Comparison of ENCODE assay signal across 8 mouse cellular contexts in the genomic region with DNA sequence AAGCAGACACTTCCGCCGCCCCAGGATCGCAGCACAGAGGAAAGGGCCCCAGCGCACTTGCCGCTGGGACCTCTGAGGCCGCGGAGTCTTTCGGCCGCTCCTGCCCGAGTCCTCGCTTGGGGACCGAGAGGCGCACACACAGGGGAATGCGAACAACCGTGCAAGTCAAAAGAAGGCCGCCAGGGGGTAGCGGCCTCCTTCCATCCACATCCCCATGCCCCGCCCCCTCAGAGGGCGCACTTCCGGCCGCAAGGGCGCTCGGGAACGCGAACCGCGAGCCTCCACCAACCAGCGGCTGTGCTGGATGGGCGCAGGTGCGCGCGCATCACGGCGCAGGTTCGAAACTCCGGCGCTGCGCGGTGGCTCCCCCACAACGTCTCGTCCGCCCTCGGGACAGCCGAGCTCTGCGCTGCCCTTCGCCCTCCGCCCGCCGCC. TPM values are rescaled to one million over a fixed set of nuclear protein-coding genes. Genes with fewer than 3 reads are reported as not detected.
DNase-seq lines count a peak whose midpoint lies in the region; ATAC-seq and TF ChIP-seq lines count a peak whose summit lies in the region.

A gene (plus strand): TSS at position 328 of the 435 bp plus-strand sequence.

- no peaks in the 10 kb centered on the region for H3K36me3 ChIP-seq in hindbrain, postnatal 0 days (ENCODE audit: insufficient read depth, low read length)

- peak; percentile 99 for ATAC-seq in hindbrain, postnatal 0 days
- ATAC-seq in megakaryocyte, adult 5-6 weeks (ENCODE audit: poor library complexity, severe bottlenecking): peak; percentile 97

- DNase-seq in WW6 (ENCODE audit: low read depth, low spot score): peak; percentile 95
- DNase-seq in cerebellum, postnatal 4 days (ENCODE audit: low spot score in 2 of 2): peak; percentile 95 to 98
- DNase-seq in gastrocnemius, adult 18-20 months (ENCODE audit: low spot score): peak; percentile 97
- DNase-seq in hindbrain, postnatal 0 days (ENCODE audit: low spot score): peak; percentile 99
- DNase-seq in left cerebral cortex, adult 2 months (ENCODE audit: extremely low spot score in 1 of 2, low spot score in 2 of 2): peak; percentile 98 to 99
- DNase-seq in right cerebral cortex, adult 2 months (ENCODE audit: low spot score in 2 of 2): peak; percentile 98 to 99
- peak; percentile 98 for DNase-seq in urinary bladder, postnatal 14 days (ENCODE audit: low spot score)

- peaks cover 7% of the 10 kb centered on the region; the same call in 1 of the 2 replicates for H3K4me1 ChIP-seq in hindbrain, postnatal 0 days (ENCODE audit: insufficient read depth, low read length)

- no peaks in the 10 kb centered on the region for H3K9me3 ChIP-seq in hindbrain, postnatal 0 days (ENCODE audit: low read length)

- no peaks in the 10 kb centered on the region for H3K27me3 ChIP-seq in hindbrain, postnatal 0 days (ENCODE audit: insufficient read depth, low read length)

- 0% methylated on average over 44 of the region's 49 CpGs for WGBS in hindbrain, postnatal 0 days

- peak within 1 kb of the TSS; percentile 87 for H3K27ac ChIP-seq in hindbrain, postnatal 0 days
- peak within 1 kb of the TSS; percentile 97 for H3K27ac ChIP-seq in left cerebral cortex, adult 2 months

- peak within 1 kb of the TSS; percentile 66 for H3K9ac ChIP-seq in hindbrain, postnatal 0 days (replicated peaks; ENCODE audit: low read length)

- intact Hi-C loops in left cerebral cortex, adult 2 months (cut with DNase I): loop anchor here (5.0 kb wide), 1 partner anchor 41 kb away; a partner anchor contains a TSS

- TF ChIP-seq CTCF in hindbrain, postnatal 0 days (IDR thresholded peaks at IDR 0.05; ENCODE audit: low read depth): peak; percentile 80
- peak; percentile 80 for TF ChIP-seq CTCF in left cerebral cortex, adult 2 months (IDR thresholded peaks at IDR 0.05)

- peak within 1 kb of the TSS; percentile 81 for H3K4me3 ChIP-seq in hindbrain, postnatal 0 days (ENCODE audit: low read length)
- H3K4me3 ChIP-seq in left cerebral cortex, adult 2 months: peak within 1 kb of the TSS; percentile 77

- H3K4me2 ChIP-seq in hindbrain, postnatal 0 days (ENCODE audit: low read depth, low read length): peak within 1 kb of the TSS; percentile 80

RNA-seq across cellular contexts. Expression of the gene that starts here (rescaled TPM):
- 1 to 10 TPM; 3.3 to 3.8 TPM for total RNA-seq in gastrocnemius, adult 18-20 months (2021)
- 49.0 and 57.9 TPM in 2 replicates for total RNA-seq in hindbrain, postnatal 0 days (2014; rRNA removed)
- polyA plus RNA-seq in hindbrain, postnatal 0 days (2015; fragmentation: Nextera tagmentation; extraction: Ambion mirVana): 40.2 and 40.8 TPM in 2 replicates
- 10 to 100 TPM; 20.7 to 25.2 TPM for total RNA-seq in left cerebral cortex, adult 2 months (2021)
- total RNA-seq in megakaryocyte, adult 5-6 weeks (2015): 23.9 and 27.7 TPM in 2 replicates
- total RNA-seq in megakaryocyte, adult 5-6 weeks (2017): 10.4 and 11.4 TPM in 2 replicates

Comparison
In these comparisons a context has a peak if more than half of its experiments do, and no peak if none do; other contexts are left out.
1. Peak in every context shown above with its lines: DNase-seq, ATAC-seq, H3K4me3 ChIP-seq and H3K27ac ChIP-seq.